Mouse (Mus musculus) ovary, adult 18-20 months (tissue): ENCODE data around the gene Ctps2.
"Not testable (repeated sequence)": the region's sequence is repeated elsewhere in the genome, so short reads cannot be mapped to it uniquely, and the experiment has no call there.

ENCODE experiments used
- DNase-seq: peaks from one replicate; pipeline ENCODE4 v3.0.0; 2022; ENCODE audit warnings: low spot score, mixed read lengths

Ctps2 gene

DNA sequence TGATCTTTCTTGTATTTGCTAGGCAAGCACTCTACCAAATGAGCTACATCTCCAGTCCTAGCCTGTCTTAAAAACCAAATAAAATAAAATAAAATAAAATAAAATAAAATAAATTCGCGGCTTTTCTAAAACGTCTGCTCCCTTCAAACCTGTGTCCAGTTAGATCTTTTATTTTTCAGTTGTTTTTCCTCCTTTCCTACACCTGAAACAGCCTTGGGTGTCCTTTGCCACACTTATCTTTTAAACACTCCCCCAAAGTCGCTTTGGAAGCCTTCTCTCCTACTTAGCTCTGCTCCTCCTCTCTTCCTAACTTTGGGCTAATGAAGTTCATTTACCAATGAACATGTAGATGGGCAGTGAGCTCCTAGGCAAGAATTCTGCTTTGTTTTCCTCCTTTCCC is at the start of gene Ctps2:
TSS of gene Ctps2 (plus strand) at position 301 of the 400 bp plus-strand sequence.
- no peak for DNase-seq

DNA sequence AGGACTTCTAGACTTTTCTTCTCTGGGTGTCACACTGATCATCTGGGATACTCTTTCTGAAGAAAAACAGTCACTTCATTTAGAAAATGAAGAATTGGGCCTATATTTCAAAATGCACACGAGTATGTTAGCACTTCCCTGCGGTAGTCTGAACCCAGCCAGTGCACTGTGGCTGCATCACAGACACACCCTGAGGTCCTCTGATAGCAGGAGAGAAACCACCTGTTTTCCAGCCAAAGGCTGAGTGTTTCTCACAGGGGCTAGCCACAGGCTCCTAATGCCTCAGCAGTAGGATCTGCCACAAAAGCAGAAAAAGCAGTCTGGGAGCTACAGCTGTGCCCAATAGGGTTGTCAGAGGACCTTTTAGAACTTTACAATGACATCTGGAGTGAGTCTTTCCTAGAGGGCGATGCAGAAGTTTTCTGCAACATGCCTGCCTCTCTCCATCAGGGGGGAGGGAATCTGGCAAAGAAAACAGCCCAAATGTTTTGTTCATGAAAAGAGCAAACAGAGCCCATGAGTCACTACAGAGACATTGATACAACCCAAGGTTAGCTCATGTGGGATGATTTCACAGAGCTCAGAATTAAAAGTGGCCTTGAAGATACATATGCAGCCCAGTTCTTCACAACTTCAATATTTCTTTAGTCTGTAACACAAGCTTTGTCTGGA is 32.6 kb upstream of the Ctps2 start:
- DNase-seq, result peak; percentile 26

DNA sequence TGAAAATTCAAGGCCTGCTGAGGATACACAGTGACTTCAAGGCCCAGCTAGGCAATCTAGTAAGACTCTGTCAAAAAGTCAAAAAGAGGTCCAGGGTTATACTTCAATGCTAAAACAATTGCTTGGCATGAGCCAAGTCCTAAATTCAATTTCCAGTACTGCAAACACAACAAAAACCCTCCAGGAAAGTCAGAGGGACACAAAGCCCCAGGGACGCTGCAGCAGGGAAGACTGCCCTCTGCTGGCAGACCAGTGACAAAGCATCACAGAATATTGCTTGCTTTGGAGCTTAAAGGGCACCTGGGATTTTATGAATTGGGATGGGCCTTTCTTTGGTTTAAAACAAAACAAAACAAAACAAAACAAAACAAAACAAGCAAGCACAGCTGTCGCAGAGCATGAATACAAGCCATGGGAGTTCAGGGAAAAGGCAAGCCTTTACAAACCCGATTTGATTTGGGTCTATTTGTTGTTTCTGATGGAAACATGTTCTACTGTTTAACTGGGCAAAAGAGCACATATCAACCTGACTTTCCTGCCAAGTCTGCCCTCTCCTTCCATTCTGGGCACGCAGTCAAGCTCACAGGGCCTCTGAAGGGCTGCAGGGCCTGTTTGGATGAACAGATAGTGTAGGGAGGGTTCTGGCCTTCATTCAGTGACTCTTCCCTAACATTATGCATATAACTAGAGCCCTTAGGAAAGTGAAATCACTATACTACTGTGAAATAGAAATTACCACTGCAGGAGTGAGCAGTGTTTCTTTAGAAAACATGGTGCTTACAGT is 29.1 kb upstream of the Ctps2 start:
- DNase-seq, result peak; percentile 30

DNA sequence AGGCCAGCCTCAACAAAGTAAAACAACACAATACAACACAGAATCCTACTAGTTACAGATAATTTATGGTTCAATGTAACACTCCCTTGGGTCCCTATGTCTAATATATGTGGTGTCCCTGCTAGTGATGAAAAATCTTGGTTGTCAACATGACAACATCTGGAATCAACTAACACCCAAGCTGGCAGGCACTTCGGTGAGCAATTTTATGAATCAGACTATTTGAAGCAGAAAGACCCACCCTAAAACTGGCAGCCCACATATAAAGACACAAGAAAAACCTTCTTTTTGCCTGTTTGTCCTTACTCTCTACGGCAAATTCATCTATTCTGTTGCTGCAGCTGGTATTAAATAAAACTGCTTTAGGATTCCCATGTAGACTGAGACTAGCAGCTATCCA is 27.3 kb upstream of the Ctps2 start:
- no peak for DNase-seq

DNA sequence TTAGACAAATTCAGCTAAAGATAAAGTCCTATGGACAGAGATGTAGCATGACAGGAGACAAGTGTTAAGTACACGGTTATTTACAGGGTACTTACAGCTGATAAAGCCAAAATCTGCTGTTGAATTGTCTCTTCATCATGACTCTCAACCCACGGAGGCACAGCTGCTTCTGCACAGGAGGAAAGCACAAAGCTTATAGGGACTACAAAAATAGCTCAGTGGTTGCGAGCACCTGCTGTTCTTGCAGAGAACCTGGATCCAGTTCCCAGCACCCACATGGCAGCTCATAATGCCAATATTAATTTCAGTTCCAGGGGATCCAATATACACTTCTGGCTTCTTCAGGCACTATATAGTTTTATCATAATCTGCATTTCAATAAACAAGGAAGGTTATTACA is 22.8 kb upstream of the Ctps2 start:
- DNase-seq, result no peak

DNA sequence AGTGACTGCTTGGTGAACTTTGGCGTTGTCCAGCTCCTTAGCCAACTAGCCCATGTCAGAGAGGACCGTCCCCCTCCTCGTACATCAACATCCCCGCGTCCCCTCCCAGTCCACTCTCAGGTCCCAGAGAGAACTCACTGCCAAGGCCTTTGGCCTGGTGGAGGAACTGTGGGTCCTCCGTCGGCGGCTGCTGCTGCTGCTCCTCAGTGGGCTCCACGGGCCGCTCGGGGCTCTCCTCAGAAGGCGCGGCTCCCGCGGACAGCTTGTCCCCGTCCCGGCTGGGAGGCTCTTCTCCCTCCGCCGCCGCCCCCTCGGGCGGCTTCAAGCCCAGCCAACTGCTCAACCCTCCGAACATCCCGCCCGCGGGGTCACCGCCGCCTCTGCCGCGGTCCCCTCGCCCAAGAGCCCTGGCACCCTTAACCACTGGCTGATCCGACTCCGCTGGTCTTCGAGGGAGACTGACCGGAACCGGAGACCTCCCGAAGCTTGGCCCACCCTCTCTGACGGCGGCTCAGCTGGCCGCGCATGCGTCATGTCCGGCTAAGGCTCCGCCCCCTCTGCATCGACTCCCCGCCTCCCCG is 13.0 kb upstream of the Ctps2 start, which contains the start of gene Syap1:
TSS of gene Syap1 (minus strand) at position 517 of the 581 bp plus-strand sequence.
- DNase-seq, result peak; percentile 69

DNA sequence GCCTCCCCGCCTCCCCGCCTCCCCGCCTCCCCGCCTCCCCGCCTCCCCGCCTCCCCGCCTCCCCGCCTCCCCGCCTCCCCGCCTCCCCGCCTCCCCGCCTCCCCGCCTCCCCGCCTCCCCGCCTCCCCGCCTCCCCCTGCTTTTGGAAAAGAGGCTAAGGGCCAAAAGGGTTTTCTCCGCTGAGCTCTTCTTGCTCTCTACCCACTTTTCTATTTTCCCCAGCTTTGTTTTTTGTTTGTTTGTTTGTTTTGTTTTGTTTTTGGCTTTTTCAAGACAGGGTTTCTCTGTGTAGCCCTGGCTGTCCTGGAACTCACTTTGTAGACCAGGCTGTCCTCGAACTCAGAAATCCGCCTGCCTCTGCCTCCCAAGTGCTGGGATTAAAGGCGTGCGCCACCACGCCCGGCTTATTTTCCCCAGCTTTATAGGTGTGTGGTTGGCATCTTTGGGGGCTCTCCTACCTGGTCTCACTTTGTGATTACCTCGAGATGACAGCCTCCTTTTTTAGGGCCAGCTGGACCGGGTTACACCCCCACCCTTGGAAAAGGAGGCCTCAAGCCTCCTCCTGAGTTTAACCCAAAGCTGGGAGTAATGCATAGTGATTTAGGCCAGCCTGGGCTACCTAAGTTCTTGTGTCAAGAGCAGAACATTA is 12.3 kb upstream of the Ctps2 start:
- not testable (repeated sequence) for DNase-seq

DNA sequence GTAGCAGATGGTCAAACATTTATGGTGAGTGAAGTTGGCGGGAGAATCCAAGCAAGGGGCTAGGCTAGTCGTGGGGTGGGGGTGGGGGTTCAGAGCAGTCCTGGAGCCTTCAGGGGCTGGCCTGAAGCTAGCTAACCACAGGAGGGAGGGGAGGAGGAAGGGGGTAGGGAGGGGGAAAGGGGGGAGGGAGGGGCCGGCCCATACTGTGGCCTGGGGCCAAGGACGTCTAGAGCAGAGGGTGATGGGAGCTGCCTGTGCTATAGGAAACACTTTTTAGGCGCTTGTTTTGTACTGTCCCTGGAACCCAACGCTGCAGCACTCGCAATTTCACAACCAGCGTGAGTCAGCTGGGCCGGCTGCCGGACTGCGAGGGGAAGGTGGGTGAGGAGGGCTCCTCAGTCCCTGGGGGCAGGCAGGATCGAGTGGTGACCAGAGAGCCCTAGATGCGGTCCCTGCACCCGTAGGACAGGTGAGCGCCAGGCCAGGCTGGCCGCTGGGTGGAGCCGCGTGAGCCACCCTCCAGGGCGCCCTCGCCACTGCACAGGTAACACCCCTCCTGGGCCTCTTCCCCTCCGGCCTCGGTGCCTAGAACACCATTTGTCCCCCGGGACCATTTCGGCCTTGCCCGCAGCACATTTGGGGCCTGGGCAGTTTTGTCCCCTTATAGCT is 467 bp downstream of the Ctps2 start:
- DNase-seq, result peak; percentile 53

DNA sequence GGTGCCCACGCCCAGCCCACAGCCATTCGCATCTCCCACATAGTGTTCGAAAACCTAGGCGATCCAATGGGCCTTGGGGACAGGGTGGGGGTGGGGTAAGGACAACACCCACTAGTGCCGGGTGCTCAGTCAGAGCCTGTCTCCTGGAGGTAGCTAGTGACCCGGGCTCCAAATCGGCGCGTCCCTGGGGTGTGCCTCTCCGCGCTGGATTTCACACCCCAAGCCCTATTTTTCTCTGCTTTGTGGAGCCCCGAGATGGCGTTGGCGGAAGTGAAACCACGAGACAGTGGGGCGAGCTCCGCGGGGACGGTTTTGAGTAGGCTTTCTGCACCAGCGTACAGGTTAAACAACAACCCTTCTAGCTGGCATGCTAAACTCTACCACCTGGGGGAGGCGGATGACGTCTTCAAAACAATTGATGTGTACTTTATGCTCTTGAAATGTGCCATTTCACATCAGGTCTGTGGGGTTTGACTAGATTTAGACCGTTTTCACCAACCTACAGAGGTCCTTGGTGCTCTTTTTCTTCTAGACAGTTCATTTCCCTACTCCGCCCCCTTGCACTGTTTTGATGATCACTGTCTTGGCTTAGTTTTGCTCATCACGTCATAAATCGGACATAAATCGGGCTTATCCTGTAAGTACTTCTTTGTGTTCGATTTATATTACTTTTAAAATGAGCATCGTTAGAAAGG is 1.1 kb downstream of the Ctps2 start:
- DNase-seq, result peak; percentile 2

DNA sequence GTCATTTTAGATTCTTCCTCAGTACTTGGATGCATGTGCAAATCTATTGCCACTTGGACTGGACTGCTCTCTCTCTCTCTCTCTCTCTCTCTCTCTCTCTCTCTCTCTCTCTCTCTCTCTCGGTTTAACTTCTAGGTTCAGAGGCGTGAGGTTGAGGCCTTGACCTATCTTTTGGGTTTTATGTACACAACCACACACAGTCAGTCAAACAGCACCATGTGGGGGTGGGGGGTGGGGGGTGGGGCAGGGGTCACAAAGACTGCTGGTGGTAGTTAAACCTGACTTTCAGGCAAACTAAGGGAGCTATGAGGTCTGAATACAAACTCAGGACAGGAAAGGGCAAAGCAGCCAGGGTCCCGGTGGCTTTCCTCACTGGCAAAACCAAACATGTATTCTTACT is 6.5 kb downstream of the Ctps2 start:
- DNase-seq, result no peak

DNA sequence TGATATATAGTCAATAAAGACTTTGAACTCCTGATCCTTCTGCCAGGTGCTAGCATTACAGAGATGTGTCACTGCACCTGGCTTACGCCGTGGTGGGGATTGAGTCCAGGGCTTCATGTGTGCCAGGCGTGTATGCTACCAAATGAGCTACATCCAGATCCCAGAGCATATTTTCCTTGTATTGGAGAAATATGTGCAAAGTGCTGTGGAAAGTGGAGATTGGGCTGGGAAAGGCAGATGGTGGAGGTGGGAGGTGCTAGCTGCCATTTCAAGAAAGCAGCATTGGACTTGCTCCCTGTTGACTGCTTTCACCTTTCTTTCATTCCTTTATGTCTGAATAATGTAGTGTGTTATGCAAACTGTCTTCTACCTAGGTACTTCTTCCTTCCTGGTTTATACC is 12.6 kb downstream of the Ctps2 start:
- no peak for DNase-seq

DNA sequence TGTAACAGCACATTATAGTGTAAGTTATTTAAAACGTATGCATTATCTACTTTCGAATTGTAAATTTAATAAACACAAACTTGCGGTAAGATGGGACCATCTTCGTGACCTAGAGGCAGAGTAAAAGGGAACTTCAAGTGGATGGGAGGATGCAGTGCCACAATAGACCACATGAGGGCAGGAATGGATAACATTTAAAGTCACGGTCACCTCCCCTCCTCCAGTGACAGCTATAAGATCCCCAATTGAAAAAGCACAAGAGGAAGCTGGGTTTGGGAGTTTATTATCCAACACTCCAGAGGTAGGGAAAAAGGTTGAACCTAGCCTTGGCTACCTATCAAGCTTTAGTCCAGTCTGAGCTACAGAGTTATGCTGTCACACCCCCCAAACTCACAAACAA is 14.7 kb downstream of the Ctps2 start:
- DNase-seq, result no peak

DNA sequence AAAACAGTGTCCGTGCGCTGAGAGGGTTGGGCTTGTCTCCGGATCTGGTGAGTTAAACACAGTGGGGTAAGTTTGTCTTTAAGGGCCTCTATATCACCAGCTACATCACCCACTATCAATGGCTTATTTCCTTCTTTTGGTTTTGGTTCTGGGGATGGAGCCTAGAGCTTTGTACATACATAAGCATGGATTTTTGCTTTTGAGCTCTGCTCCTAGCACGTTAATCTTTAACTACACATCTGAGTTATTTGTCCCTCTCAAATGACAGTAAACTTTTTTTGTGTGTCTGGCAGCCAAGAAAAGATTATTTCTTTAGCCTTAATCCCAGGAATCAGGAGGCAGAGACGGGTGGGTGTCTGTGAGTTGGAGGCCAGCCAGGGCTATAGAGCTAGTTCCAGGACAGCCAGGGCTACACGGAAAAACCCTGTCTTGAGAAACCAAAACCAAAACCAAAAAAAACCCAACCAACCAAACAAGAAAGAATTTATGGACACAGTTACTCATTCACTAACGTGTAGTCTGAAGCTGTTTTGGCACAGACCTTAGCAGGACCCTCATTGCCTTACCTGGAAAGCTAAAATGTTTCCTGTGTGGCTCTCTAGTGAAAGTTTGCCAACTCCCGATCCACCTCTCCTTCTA is 20.6 kb downstream of the Ctps2 start:
- DNase-seq, result no peak

DNA sequence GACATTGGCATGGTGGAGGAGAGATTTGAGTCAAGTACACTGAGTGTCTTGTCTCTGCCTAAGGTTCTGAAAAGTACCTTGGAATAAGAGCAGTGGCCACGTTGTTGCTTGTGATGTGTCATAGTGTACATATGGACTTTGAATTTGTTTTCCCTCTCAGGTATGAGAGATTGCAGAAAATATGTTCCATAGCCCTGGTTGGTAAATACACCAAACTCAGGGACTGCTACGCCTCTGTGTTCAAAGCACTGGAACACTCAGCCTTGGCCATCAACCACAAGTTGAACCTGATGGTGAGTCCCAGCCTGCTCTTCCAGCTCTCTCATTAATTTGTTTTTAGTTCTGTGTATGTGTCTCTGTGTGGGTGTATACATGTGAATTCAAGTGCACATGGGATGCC is 30.4 kb downstream of the Ctps2 start:
- DNase-seq, result no peak

DNA sequence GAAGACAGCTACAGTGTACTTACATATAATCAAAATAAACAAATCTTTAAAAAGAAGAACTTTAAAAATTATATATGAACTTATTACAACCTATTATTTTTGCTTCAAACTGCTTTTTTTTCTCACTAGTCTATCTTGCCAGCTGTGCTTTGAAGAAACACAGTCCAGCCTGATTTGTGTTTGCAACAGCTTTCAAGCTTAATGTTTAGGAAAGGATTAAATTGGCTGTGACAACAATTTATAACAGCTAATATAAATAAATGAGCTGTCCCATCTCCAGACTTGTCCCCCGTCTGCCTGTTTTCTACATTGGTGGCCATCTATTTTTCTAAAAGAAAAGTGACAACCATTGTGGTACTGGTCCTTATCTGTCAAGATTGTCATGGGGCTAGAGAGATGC is 41.0 kb downstream of the Ctps2 start:
- DNase-seq, result no peak

DNA sequence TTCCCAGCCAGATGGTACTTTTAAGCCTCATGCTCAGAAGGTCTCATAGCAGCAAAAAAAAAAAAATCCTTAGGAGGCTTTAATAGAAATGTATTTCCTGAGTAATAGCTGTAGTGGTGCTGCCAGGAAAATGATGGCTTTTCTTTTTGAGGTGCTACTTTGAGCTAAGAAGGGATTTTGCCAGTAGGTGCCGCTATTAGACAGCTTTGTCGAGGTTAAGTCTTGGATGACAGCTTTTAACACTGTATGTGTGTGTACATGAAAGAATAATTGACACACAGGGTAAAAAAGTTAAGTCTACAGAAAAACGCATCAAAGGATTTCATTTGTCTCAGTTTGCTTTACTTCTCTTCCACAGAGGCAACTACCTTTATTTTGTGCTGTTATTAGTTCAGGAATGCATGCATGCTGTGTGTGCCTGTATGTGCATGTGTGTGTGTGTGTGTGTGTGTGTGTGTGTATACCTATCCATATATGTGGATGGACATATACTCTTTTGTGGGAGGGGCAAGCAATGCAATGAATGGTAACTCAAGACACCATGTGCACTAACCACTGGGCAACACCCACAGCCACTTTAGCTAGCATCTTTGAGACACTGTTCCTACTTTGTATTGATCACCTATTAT is 48.9 kb downstream of the Ctps2 start:
- no peak for DNase-seq

DNA sequence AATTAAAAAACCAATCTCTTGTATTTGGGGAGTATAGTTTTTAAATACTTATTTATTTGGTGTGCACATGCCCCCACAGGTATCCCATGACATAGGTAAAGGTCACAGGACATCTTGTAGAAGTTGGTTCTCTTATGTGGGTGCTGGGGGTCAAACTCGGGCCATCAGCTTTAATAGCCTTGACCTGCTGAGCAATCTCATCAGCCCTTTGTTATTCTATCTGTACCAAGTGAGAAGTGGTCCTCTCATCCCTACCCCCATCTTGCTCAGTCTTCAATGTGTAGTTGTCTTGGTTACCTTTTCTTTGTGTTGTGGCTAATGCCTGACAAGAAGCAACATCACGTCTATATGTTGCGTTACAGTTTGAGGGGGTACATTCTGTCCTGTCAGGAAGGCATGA is 56.9 kb downstream of the Ctps2 start:
- no peak for DNase-seq

DNA sequence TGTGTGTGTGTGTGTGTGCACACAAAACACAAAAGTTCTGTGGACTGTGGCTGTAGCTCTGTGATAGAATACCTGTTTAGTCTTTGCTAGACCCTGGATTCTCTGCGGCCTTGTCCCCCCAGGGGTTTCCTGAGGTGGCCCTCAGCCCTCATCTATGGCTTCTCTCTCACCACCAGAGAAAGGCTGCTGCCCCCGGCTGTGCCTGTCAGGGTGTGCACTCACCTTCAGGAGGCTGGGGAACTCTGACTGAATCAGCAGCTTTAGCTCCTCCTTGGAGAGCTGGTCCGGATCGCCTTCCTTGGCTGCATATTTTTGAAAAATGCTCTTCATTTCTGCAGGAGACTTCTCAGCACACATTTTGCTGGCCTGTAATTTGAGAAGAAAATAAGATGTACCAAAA is 62.8 kb downstream of the Ctps2 start:
- DNase-seq, result no peak

DNA sequence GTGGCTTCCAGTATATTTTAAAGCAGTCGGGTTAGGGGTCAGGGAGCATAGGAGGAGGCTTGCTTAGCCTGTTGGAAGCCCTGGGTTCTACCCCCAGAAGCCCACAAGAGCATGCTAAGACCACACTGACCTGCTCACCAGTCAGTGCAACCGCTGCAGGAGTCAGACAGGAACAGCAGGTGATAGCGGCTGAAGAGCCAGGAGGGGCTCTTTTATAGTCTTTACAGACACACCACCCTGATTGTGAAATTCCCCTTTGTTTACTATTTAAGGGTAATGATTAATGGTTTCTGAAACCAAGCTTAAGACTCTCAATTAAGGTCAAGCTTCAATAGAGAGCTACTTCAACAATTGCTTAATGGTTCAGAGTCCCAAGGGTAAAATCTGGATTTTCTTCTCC is 63.3 kb downstream of the Ctps2 start, which contains the start of gene S100g:
TSS of gene S100g (minus strand) at position 217 of the 400 bp plus-strand sequence.
- no peak for DNase-seq

DNA sequence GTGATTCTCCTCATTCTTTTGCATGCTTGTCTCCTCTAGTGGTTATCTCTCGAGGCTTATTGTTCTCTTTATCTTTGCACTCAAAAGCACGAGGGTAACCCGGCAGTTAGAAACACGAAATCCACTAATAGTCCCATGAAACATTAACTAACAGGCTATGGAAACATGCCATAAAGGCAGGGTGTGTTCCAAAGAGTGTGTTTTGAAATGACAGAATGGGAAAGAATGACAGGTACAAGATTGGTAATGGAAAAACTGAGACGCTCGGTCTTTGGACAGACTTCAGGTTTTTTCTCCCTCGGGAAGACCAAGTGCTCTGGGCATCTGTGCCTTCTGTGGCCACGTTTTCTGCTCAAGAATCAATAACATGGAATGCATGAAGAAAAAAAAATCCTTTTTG is 66.4 kb downstream of the Ctps2 start:
- no peak for DNase-seq

DNA sequence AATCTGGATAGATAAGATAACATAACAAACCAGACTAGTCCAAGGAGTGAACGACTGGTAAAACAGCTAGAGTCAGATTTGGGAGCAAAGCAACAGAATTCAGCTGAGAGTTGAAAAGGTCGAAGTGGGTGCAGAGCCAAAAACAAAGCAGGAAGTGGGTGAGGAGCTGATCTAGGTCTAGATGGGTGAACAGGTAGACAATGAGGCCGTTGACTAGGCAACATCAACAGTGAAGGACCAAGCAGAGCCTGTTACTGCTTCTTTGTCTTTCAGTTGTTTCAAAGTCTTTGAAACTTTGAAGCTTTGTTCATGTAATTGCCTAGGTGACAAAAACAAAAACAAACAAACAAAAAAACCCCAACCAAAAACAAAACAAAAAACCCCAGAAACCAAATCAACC is 75.2 kb downstream of the Ctps2 start:
- no peak for DNase-seq
